Comparison of ENCODE assay signal across 19 mouse cellular contexts in genomic region chr9:60899201-60899600, GRCm38 (mm10).
DNase-seq lines count a peak whose midpoint lies in the region; ATAC-seq and TF ChIP-seq lines count a peak whose summit lies in the region.
"Had no signal": no experiment of that assay in that cellular context is flagged by ENCODE, and none has a peak within 500 bp of the region (broad histone marks: within the 10 kb centered on the region; RNA-seq: fewer than 3 reads in every experiment).

No protein-coding gene starts in this region.

- no peak overlapping the region for H3K27ac ChIP-seq in lung, embryonic 14.5 days (ENCODE audit: low read depth)
- H3K27ac ChIP-seq in stomach, embryonic 16.5 days (ENCODE audit: low read length), result peak overlapping the region; percentile 63; the same call in 1 of the 2 replicates
- H3K27ac ChIP-seq: forebrain, embryonic 15.5 days; heart, adult 2 months; hindbrain, embryonic 14.5 days; kidney, postnatal 0 days; limb, embryonic 12.5 days; liver, embryonic 12.5 days; midbrain, embryonic 12.5 days; neural tube, embryonic 12.5 days had no signal

- DNase-seq in gastrocnemius, adult 18-20 months (ENCODE audit: low spot score), result peak; percentile 11
- DNase-seq in gastrocnemius, postnatal 10 days, result no peak
- peak; percentile 9 for DNase-seq in lung, embryonic 14.5 days
- DNase-seq in lung, adult 2 months, result no peak
- peak; percentile 14 for DNase-seq in brain, embryonic 14.5 days (ENCODE audit: low read depth)
- DNase-seq in thymus, adult 18-20 months, result no peak
- DNase-seq: B cell, adult 2 months; cerebellum, adult 9-10 months; heart, adult 2 months; kidney, adult 11 months had no signal

- ATAC-seq in lung, embryonic 14.5 days (ENCODE audit: insufficient read depth), result no peak
- ATAC-seq in stomach, embryonic 16.5 days (ENCODE audit: insufficient read depth, low FRiP score), result no peak
- ATAC-seq: forebrain, embryonic 15.5 days; liver, embryonic 12.5 days; lung, postnatal 0 days had no signal

- H3K4me2 ChIP-seq in lung, embryonic 14.5 days, result no peak overlapping the region
- no peak overlapping the region for H3K4me2 ChIP-seq in stomach, embryonic 16.5 days (ENCODE audit: low read depth, low read length)
- H3K4me2 ChIP-seq: forebrain, embryonic 15.5 days; hindbrain, embryonic 14.5 days; limb, embryonic 12.5 days; liver, embryonic 12.5 days; midbrain, embryonic 12.5 days; neural tube, embryonic 12.5 days had no signal

- no peaks in the 10 kb centered on the region for H3K36me3 ChIP-seq in lung, embryonic 14.5 days (ENCODE audit: insufficient read depth)
- H3K36me3 ChIP-seq in stomach, embryonic 16.5 days (ENCODE audit: control insufficient read depth, insufficient read depth, low read length), result no peaks in the 10 kb centered on the region
- H3K36me3 ChIP-seq: forebrain, embryonic 15.5 days; limb, embryonic 12.5 days; liver, embryonic 12.5 days; midbrain, embryonic 12.5 days; neural tube, embryonic 12.5 days had no signal

- H3K4me1 ChIP-seq in lung, embryonic 14.5 days (ENCODE audit: insufficient read depth), result peaks cover 18% of the 10 kb centered on the region
- H3K4me1 ChIP-seq in lung, adult 2 months (ENCODE audit: control insufficient read depth, insufficient read depth, low read length), result no peaks in the 10 kb centered on the region
- H3K4me1 ChIP-seq in stomach, embryonic 16.5 days (ENCODE audit: control insufficient read depth, insufficient read depth, low read length), result peaks cover 26% of the 10 kb centered on the region
- H3K4me1 ChIP-seq: liver, embryonic 12.5 days had no signal

- H3K9me3 ChIP-seq in lung, embryonic 14.5 days (ENCODE audit: low read depth, low read length), result no peaks in the 10 kb centered on the region
- no peaks in the 10 kb centered on the region for H3K9me3 ChIP-seq in stomach, embryonic 16.5 days (replicated peaks; ENCODE audit: control insufficient read depth, low read length)
- H3K9me3 ChIP-seq: forebrain, embryonic 15.5 days; limb, embryonic 12.5 days; liver, embryonic 12.5 days; midbrain, embryonic 12.5 days; neural tube, embryonic 12.5 days had no signal

- TF ChIP-seq CTCF in lung, embryonic 14.5 days (IDR thresholded peaks at IDR 0.05; ENCODE audit: low read depth), result no peak
- no peak for TF ChIP-seq CTCF in lung, adult 2 months (IDR thresholded peaks at IDR 0.05; ENCODE audit: insufficient read depth, low read length)
- no peak for TF ChIP-seq CTCF in brain, embryonic 14.5 days (IDR thresholded peaks at IDR 0.05; ENCODE audit: borderline replicate concordance, extremely low read depth, insufficient read depth, insufficient read length)

- no peaks in the 10 kb centered on the region for H3K27me3 ChIP-seq in lung, embryonic 14.5 days (ENCODE audit: insufficient read depth, low read length)
- H3K27me3 ChIP-seq in stomach, embryonic 16.5 days (ENCODE audit: control insufficient read depth, insufficient read depth, low read length), result no peaks in the 10 kb centered on the region
- H3K27me3 ChIP-seq: forebrain, embryonic 15.5 days; neural tube, embryonic 12.5 days had no signal

- H3K4me3 ChIP-seq in lung, embryonic 14.5 days (ENCODE audit: low read depth, low read length), result no peak overlapping the region
- no peak overlapping the region for H3K4me3 ChIP-seq in lung, adult 2 months (replicated peaks; ENCODE audit: extremely low read depth, low read depth, low read length)
- no peak overlapping the region for H3K4me3 ChIP-seq in stomach, embryonic 16.5 days (replicated peaks; ENCODE audit: low read length)
- H3K4me3 ChIP-seq: forebrain, embryonic 15.5 days; heart, adult 2 months; limb, embryonic 12.5 days; liver, embryonic 12.5 days; midbrain, embryonic 12.5 days; neural tube, embryonic 12.5 days had no signal

- TF ChIP-seq POLR2A in lung, adult 2 months (IDR thresholded peaks at IDR 0.05; ENCODE audit: borderline replicate concordance, extremely low read depth, low read depth, low read length), result no peak
- TF ChIP-seq POLR2A in brain, embryonic 14.5 days (IDR thresholded peaks at IDR 0.05; ENCODE audit: borderline replicate concordance, extremely low read depth, insufficient read depth, insufficient read length, poor library complexity, severe bottlenecking), result no peak

- no peak overlapping the region for H3K9ac ChIP-seq in lung, embryonic 14.5 days
- H3K9ac ChIP-seq in stomach, embryonic 16.5 days (ENCODE audit: low read length), result no peak overlapping the region
- H3K9ac ChIP-seq: forebrain, embryonic 15.5 days; hindbrain, embryonic 14.5 days; limb, embryonic 12.5 days; liver, embryonic 12.5 days; midbrain, embryonic 12.5 days; neural tube, embryonic 12.5 days had no signal

- 55% methylated on average over 4 of the region's 4 CpGs for WGBS in lung, embryonic 14.5 days
- 71% methylated on average over 4 of the region's 4 CpGs for WGBS in lung, adult 2 months
- 41% methylated on average over 4 of the region's 4 CpGs for WGBS in stomach, embryonic 16.5 days

Comparison
In these comparisons a context has a peak if more than half of its experiments do, and no peak if none do; other contexts are left out.
1. DNase-seq: peak in gastrocnemius, adult 18-20 months (single experiment), lung, embryonic 14.5 days (single experiment) and brain, embryonic 14.5 days (single experiment); none in gastrocnemius, postnatal 10 days (single experiment), lung, adult 2 months (single experiment) and thymus, adult 18-20 months (0 of 2).